Mouse (Mus musculus): ENCODE measurements at regions not wholly inside any gene's neighbourhood (a gene's known extent, or its start where the extent isn't known, plus 50 kb on each side); places are given as distances from the start of the nearest gene placed in this dataset.

DNA sequence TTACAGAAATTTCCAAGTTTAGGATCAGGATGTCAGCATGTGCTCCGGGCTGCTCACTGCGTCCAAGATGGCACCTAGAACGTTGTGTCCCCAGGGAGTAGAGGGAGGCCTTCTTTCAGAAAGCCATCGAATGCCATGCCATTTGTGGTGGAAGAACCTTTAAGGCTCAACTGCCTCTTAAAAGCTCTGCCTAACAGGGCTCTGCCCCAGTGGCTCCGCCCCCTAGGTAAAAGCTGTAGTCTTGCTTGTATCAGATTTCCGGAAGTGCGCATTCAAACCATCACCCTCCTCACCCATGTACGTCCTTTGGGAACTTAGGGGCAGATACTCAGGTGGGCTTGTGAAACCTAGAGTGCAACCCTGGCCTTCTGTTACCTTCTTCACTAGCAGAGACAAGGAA is 54.0 kb upstream of the Psmd7 start:
- TF ChIP-seq CTCF (IDR thresholded peaks at IDR 0.05; ENCODE audit: extremely low read depth, insufficient read depth, low read length) (no peak), POLR2A (IDR thresholded peaks at IDR 0.05; ENCODE audit: extremely low read depth, insufficient read depth, low read length) (no peak)
